Mouse (Mus musculus) forebrain, postnatal 0 days (tissue): ENCODE data around the gene Nova1. TPM values are rescaled to one million over a fixed set of nuclear protein-coding genes. Genes with fewer than 3 reads are reported as not detected.

Experiments
- ATAC-seq: fragments of 200-750 bp; cut with Nextera tagmentation; 2 replicates; pipeline ENCODE4 v1.8.0; 2017; ENCODE audit warnings: mild to moderate bottlenecking, moderate library complexity
- DNase-seq: peaks from one replicate; pipeline ENCODE4 v3.0.0-alpha.2; 2015
- H3K27ac ChIP-seq: fragments of 300-500 bp; sonication (generic); 2 replicates; pipeline ENCODE4 v1.5.1; 2014; ENCODE audit warnings: low read depth, mild to moderate bottlenecking, antibody characterized with exemption, low read length, moderate library complexity, mixed read lengths
- H3K27me3 ChIP-seq: fragments of 300-500 bp; sonication (generic); 2 replicates; pipeline ENCODE4 v1.6.1; 2014; ENCODE audit warnings: mild to moderate bottlenecking, low read length, mixed read lengths; ENCODE audit not compliant: insufficient read depth
- H3K36me3 ChIP-seq: fragments of 300-500 bp; sonication (generic); 2 replicates; pipeline ENCODE4 v1.6.1; 2014; ENCODE audit warnings: mild to moderate bottlenecking, moderate library complexity; ENCODE audit not compliant: insufficient read depth
- H3K4me1 ChIP-seq: fragments of 300-500 bp; sonication (generic); 2 replicates; pipeline ENCODE4 v1.6.1; 2014; ENCODE audit warnings: antibody characterized with exemption; ENCODE audit not compliant: insufficient read depth
- H3K4me2 ChIP-seq: fragments of 300-500 bp; sonication (generic); 2 replicates; pipeline ENCODE4 v1.6.1; 2014; ENCODE audit warnings: low read depth, mild to moderate bottlenecking, moderate library complexity
- H3K4me3 ChIP-seq: fragments of 300-500 bp; sonication (generic); 2 replicates; pipeline ENCODE4 v1.5.1; 2014; ENCODE audit warnings: low read depth, low read length, mixed read lengths
- H3K9ac ChIP-seq: fragments of 300-500 bp; sonication (generic); 2 replicates; pipeline ENCODE4 v1.6.1; 2014; ENCODE audit warnings: mild to moderate bottlenecking
- H3K9me3 ChIP-seq: fragments of 300-500 bp; sonication (generic); 2 replicates; pipeline ENCODE4 v1.6.1; 2016; ENCODE audit warnings: low read length
- CTCF ChIP-seq: sonication (generic); IDR thresholded peaks from 2 replicates; pipeline ENCODE4 v1.5.1; 2016; ENCODE audit warnings: antibody characterized with exemption, control low read depth, low read depth
- WGBS: fragments of 180-500 bp; shearing (Covaris S2); extraction: QIAGEN DNeasy Blood & Tissue Kit; methylation state at CpG from one replicate; pipeline ENCODE4 v1.1.7; 2014; 5-methylcytosine and 5-hydroxymethylcytosine counted together
- polyA plus RNA-seq: library from polyadenylated mRNA; unstranded; fragments of >200 nt; fragmentation: Nextera tagmentation; extraction: Ambion mirVana; gene quantifications from 2 replicates; pipeline ENCODE4 v1.2.1, GENCODE M21; 2015
- total RNA-seq: library from RNA; depleted of rRNA; stranded (reverse); fragments of >200 nt; gene quantifications from 2 replicates; pipeline ENCODE4 v1.2.3, GENCODE M21; 2014

The Nova1 gene
- total and polyA plus RNA-seq, 2 experiments from 2014 or later: 20.8 to 63.7 TPM

DNA sequence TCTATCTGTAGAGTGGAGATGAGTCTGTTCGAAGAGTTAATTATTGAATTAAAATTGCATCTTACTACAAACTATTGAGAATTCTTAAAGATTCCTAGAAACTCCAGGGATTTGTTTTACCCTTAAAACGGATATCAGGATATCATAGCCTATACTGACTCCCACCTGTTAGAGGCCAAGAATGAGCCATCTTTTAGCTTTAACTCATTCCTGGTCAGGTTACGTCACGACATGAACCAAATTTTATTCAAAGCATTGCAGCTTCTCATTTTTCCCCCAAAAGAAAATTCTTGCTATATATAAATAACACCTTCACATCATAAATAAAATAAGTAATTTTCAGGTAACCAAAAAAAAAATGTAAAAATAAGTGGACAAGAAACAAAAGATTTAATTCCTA lies 3.9 kb downstream of the Nova1 start:
- H3K4me2 ChIP-seq: peak overlapping the region; percentile 6; the same call in 1 of the 2 replicates
- WGBS: 81% methylated on average over 4 of the region's 4 CpGs
- ATAC-seq: no peak

GRCm38 (mm10) chr12:46801311-46801710 lies 17.4 kb downstream of the Nova1 start:
- H3K9me3 ChIP-seq: no peaks in the 10 kb centered on the region
- no peak for ATAC-seq
- WGBS: 87% methylated on average over 1 of the region's 1 CpGs
- H3K27me3 ChIP-seq: no peaks in the 10 kb centered on the region
- no peak overlapping the region for H3K4me2 ChIP-seq
- no peak overlapping the region for H3K4me3 ChIP-seq
- TF ChIP-seq CTCF: no peak
- no peak overlapping the region for H3K9ac ChIP-seq
- no peak overlapping the region for H3K27ac ChIP-seq
- DNase-seq: no peak
- H3K4me1 ChIP-seq: no peaks in the 10 kb centered on the region
- no peaks in the 10 kb centered on the region for H3K36me3 ChIP-seq

More for the DNA sequence above, 3.9 kb downstream of the Nova1 start:
- Histone ChIP-seq H3K9ac (no peak overlapping the region), H3K36me3 (no peaks in the 10 kb centered on the region), H3K4me1 (peaks cover 4% of the 10 kb centered on the region; the same call in 1 of the 2 replicates), H3K27ac (no peak overlapping the region), H3K27me3 (no peaks in the 10 kb centered on the region), H3K4me3 (peak overlapping the region; percentile 16), H3K9me3 (no peaks in the 10 kb centered on the region)
- DNase-seq: no peak
- no peak for TF ChIP-seq CTCF

- Histone ChIP-seq H3K36me3 (no peaks in the 10 kb centered on the region), H3K4me1 (no peaks in the 10 kb centered on the region), H3K9ac (no peak overlapping the region), H3K27me3 (no peaks in the 10 kb centered on the region), H3K4me3 (no peak overlapping the region), H3K4me2 (no peak overlapping the region), H3K9me3 (no peaks in the 10 kb centered on the region), H3K27ac (no peak overlapping the region)
- no peak for TF ChIP-seq CTCF
- 23% methylated on average over 8 of the region's 8 CpGs for WGBS
- no peak for DNase-seq
- no peak for ATAC-seq
These were observed 36.1 kb downstream of the Nova1 start for GRCm38 (mm10) chr12:46782301-46783280.

- H3K9ac ChIP-seq: no peak overlapping the region
- H3K4me1 ChIP-seq: no peaks in the 10 kb centered on the region
- no peak for TF ChIP-seq CTCF
- ATAC-seq (no peak), DNase-seq (no peak)
- H3K4me2 ChIP-seq: no peak overlapping the region
- H3K9me3 ChIP-seq: no peaks in the 10 kb centered on the region
- H3K4me3 ChIP-seq: no peak overlapping the region
- no peaks in the 10 kb centered on the region for H3K36me3 ChIP-seq
- no peak overlapping the region for H3K27ac ChIP-seq
- H3K27me3 ChIP-seq: no peaks in the 10 kb centered on the region
These were observed 37.2 kb downstream of the Nova1 start for GRCm38 (mm10) chr12:46781481-46781880.

- WGBS: 90% methylated on average over 2 of the region's 2 CpGs
- Histone ChIP-seq H3K9me3 (no peaks in the 10 kb centered on the region), H3K4me1 (no peaks in the 10 kb centered on the region), H3K27ac (no peak overlapping the region), H3K9ac (no peak overlapping the region), H3K36me3 (no peaks in the 10 kb centered on the region), H3K4me3 (no peak overlapping the region), H3K27me3 (no peaks in the 10 kb centered on the region), H3K4me2 (no peak overlapping the region)
- ATAC-seq (no peak), DNase-seq (no peak)
- TF ChIP-seq CTCF: no peak
These were observed 37.7 kb downstream of the Nova1 start for GRCm38 (mm10) chr12:46780983-46781382.

DNA sequence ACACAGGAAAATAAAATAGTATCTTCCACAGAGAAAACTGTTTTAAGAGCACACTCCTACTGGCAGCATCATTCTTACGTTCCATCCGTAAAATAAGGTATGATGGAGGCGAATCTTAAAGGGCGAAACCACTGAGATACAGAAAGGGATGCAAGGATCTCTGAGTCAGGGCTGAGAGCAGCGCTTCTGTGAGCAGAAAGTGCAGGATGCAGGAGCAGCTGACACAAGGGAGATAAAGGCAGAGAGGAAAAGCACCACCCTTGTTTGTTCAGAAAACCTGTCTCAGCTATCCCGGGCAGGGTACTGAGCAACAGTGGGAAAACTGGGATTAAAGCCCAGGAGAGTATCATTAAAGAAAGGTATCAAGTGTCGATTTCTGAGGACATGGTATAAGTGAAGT lies 59.3 kb downstream of the Nova1 start:
- Histone ChIP-seq H3K27me3 (no peaks in the 10 kb centered on the region), H3K4me3 (no peak overlapping the region), H3K9ac (no peak overlapping the region), H3K27ac (no peak overlapping the region), H3K36me3 (no peaks in the 10 kb centered on the region), H3K4me1 (no peaks in the 10 kb centered on the region), H3K4me2 (no peak overlapping the region), H3K9me3 (no peaks in the 10 kb centered on the region)
- no peak for ATAC-seq
- DNase-seq: no peak
- 64% methylated on average over 7 of the region's 7 CpGs for WGBS
- TF ChIP-seq CTCF: no peak

DNA sequence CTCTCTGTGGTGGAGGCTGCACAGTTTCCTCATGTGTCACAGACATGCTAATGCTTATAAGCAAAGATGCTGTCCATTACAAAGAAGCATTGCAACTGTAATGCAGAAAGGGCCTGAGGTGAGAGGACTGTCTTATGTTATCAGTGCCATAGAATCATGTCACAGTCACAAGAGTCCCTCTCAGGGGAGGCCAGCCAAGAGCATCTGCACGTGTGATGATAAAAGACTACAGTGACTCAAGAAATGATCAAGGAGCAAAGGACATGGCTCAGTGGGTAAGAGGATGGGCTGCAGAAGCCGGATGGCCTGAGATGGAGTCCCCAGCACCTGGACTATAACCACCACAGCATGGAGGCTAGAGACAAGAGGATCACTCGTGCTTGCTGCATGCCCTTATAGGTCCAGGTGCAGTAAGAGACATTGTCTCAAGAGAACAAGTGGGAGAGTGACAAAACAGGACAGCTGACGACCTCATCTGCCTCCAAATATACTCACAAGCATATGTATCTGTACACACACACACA lies 64.3 kb downstream of the Nova1 start:
- no peaks in the 10 kb centered on the region for H3K36me3 ChIP-seq
- DNase-seq (no peak), ATAC-seq (no peak)
- H3K27me3 ChIP-seq: no peaks in the 10 kb centered on the region
- no peak overlapping the region for H3K4me3 ChIP-seq
- no peaks in the 10 kb centered on the region for H3K9me3 ChIP-seq
- no peak overlapping the region for H3K4me2 ChIP-seq
- H3K9ac ChIP-seq: no peak overlapping the region
- TF ChIP-seq CTCF: no peak
- WGBS: 64% methylated on average over 4 of the region's 4 CpGs
- no peaks in the 10 kb centered on the region for H3K4me1 ChIP-seq
- no peak overlapping the region for H3K27ac ChIP-seq
